Mouse (Mus musculus) stomach, postnatal 0 days (tissue): ENCODE measurements at regions not wholly inside any gene's neighbourhood (a gene's known extent, or its start where the extent isn't known, plus 50 kb on each side); places are given as distances from the start of the nearest gene placed in this dataset.

Experiments used
- CTCF ChIP-seq: IDR thresholded peaks from 2 replicates; pipeline ENCODE4 v1.5.1; 2016; ENCODE audit warnings: antibody characterized with exemption, low read depth, mild to moderate bottlenecking, moderate library complexity
- EP300 ChIP-seq: optimal IDR thresholded peaks from 2 replicates; pipeline ENCODE3; 2016; ENCODE audit warnings: antibody characterized with exemption

DNA sequence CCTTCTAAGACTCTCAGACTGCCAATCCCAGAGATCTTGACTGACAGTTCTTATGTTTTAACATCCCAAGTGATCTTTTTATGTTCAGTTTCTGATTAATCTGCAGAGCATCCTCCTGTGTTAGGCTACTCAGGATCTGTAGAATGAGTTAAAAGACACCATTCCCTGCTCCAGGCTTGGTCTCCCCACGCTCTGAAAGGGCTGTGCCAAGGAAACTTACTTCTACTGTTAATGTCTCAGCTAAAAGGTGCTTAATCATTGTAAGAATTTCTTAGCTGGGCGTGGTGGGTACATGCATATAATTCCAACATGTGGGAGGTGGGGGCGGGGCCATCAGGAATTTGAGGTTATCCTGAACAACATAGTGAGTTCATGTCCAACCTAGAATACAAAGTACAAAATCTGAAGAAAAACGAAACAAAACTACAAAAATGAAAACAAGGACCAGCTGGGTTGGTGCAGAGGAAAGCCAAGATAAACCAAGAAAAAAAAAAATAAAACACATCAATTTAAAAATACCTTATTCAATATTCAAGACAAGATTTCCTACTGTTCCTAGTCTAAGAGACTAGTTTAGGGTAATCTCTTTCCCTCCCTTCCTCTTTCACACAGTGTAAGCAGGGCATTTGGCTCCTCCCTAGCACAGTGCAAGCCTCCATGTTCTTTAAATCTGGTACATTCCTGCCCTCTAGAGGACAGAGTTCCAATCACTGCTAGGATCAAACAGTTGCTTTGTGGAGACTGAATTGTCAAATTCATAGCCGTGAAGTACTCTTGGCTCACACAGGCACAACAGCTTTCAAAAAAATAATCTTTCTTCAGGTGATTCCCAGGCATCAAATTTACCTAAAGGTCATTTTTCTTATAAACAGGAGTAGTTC, 286.9 kb upstream of the Actbl2 start:
- TF ChIP-seq EP300 (peak; percentile 18), CTCF (peak; percentile 93)
